ENCODE assay signal across 12 mouse cellular contexts in the genomic region with DNA sequence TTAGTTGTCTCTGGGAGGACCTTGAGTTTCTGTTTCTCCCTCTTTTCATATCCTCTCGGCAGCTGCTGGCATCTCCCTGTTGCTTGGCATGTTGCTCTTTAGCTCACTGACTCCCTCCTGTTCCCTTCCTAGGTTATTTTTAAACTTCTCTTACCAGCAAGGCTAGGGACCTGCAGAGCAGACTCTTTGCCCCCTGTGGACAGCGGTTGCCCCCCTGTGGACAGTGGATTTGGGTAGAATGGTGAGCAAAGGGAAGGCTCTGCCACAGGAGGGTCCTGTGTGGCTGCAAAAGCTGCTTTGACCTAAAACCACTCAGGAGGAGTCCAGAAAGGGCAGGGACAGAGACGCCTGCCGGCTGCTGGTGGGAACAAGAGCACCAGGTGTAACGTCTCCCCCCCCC.
"Had no signal": no experiment of that assay in that cellular context is flagged by ENCODE, and none has a peak within 500 bp of the region (broad histone marks: within the 10 kb centered on the region; RNA-seq: fewer than 3 reads in every experiment).

No protein-coding gene starts in this region.

- H3K4me2 ChIP-seq: limb, embryonic 15.5 days; liver, embryonic 13.5 days; neural tube, embryonic 12.5 days had no signal

- H3K27ac ChIP-seq: kidney, postnatal 0 days; limb, embryonic 15.5 days; liver, embryonic 13.5 days; neural tube, embryonic 12.5 days had no signal

- H3K36me3 ChIP-seq: limb, embryonic 15.5 days; liver, embryonic 13.5 days; neural tube, embryonic 12.5 days had no signal

- H3K9me3 ChIP-seq: limb, embryonic 15.5 days; liver, embryonic 13.5 days; neural tube, embryonic 12.5 days had no signal

- H3K27me3 ChIP-seq: limb, embryonic 15.5 days; liver, embryonic 13.5 days; neural tube, embryonic 12.5 days had no signal

- H3K4me3 ChIP-seq: limb, embryonic 15.5 days; liver, embryonic 13.5 days; neural tube, embryonic 12.5 days had no signal

- DNase-seq: kidney, postnatal 36 days; layer of hippocampus, adult 9-11 months; layer of hippocampus, postnatal 36 days; liver, embryonic 13.5 days; lung, adult 18-20 months; midbrain, embryonic 14.5 days; spleen, adult 18-20 months; thymus, adult 2 months; thymus, postnatal 25 days had no signal

- H3K9ac ChIP-seq: limb, embryonic 15.5 days; liver, embryonic 13.5 days; neural tube, embryonic 12.5 days had no signal
